ENCODE assay signal across 12 mouse cellular contexts in genomic region chr12:118569811-118570210, GRCm38 (mm10).
DNase-seq lines count a peak whose midpoint lies in the region; ATAC-seq and TF ChIP-seq lines count a peak whose summit lies in the region.
"Had no signal": no experiment of that assay in that cellular context is flagged by ENCODE, and none has a peak within 500 bp of the region (broad histone marks: within the 10 kb centered on the region; RNA-seq: fewer than 3 reads in every experiment).

No protein-coding gene starts in this region.

- intact Hi-C loops in heart, postnatal 14 days (cut with DNase I) = no loop called here

- no peaks in the 10 kb centered on the region for H3K9me3 ChIP-seq in liver, embryonic 12.5 days (replicated peaks)
- no peaks in the 10 kb centered on the region for H3K9me3 ChIP-seq in hindbrain, embryonic 11.5 days (ENCODE audit: control insufficient read depth, low read length)
- H3K9me3 ChIP-seq: hindbrain, embryonic 13.5 days had no signal

- ATAC-seq in liver, embryonic 12.5 days = no peak
- ATAC-seq in hindbrain, embryonic 11.5 days (ENCODE audit: low FRiP score) = no peak

- H3K79me2 ChIP-seq in liver, adult 2 months (ENCODE audit: control insufficient read depth, insufficient read depth, low read length) = no peaks in the 10 kb centered on the region

- no peak overlapping the region for H3K9ac ChIP-seq in liver, adult 2 months (ENCODE audit: low read depth, low read length)
- no peak overlapping the region for H3K9ac ChIP-seq in liver, embryonic 12.5 days
- no peak overlapping the region for H3K9ac ChIP-seq in hindbrain, embryonic 11.5 days (ENCODE audit: low read depth, low read length)
- H3K9ac ChIP-seq: hindbrain, embryonic 13.5 days had no signal

- H3K27ac ChIP-seq in liver, adult 2 months (replicated peaks; ENCODE audit: insufficient read depth, low read depth, low read length) = no peak overlapping the region
- H3K27ac ChIP-seq in liver, embryonic 12.5 days = no peak overlapping the region
- H3K27ac ChIP-seq in hindbrain, embryonic 11.5 days (ENCODE audit: low read depth, low read length) = no peak overlapping the region
- H3K27ac ChIP-seq: hindbrain, embryonic 13.5 days had no signal

- H3K4me2 ChIP-seq in liver, embryonic 12.5 days = no peak overlapping the region
- H3K4me2 ChIP-seq in hindbrain, embryonic 11.5 days (replicated peaks; ENCODE audit: low read depth, low read length) = no peak overlapping the region
- H3K4me2 ChIP-seq: hindbrain, embryonic 13.5 days had no signal

- TF ChIP-seq POLR2A in liver, adult 2 months (IDR thresholded peaks at IDR 0.05; ENCODE audit: extremely low read depth, insufficient read depth, low read length) = no peak

- H3K4me1 ChIP-seq in liver, adult 2 months (ENCODE audit: control insufficient read depth, insufficient read depth, low read length) = no peaks in the 10 kb centered on the region
- H3K4me1 ChIP-seq in liver, embryonic 12.5 days = no peaks in the 10 kb centered on the region
- no peaks in the 10 kb centered on the region for H3K4me1 ChIP-seq in hindbrain, embryonic 11.5 days (replicated peaks; ENCODE audit: control insufficient read depth, insufficient read depth, low read length)

- no peaks in the 10 kb centered on the region for H3K27me3 ChIP-seq in liver, adult 2 months (ENCODE audit: control insufficient read depth, insufficient read depth, low read length)
- no peaks in the 10 kb centered on the region for H3K27me3 ChIP-seq in liver, embryonic 12.5 days (replicated peaks)
- no peaks in the 10 kb centered on the region for H3K27me3 ChIP-seq in hindbrain, embryonic 11.5 days (ENCODE audit: control insufficient read depth, insufficient read depth, low read length)
- H3K27me3 ChIP-seq: CH12.LX had no signal

- peak; percentile 90 for DNase-seq in heart, adult 11 months
- DNase-seq in heart, postnatal 14 days = no peak
- peak; percentile 12 for DNase-seq in liver, adult 2 months (ENCODE audit: extremely low read depth, low read depth, low spot score)
- peak; percentile 5 to 18 for DNase-seq in lung, adult 18-20 months
- DNase-seq in yolk sac, embryonic 10.5 days (ENCODE audit: low spot score) = peak; percentile 53
- DNase-seq in hindbrain, embryonic 11.5 days (ENCODE audit: low spot score) = no peak
- DNase-seq in retina, postnatal 1 day = no peak
- DNase-seq: left cerebral cortex, postnatal 4 days; midbrain, embryonic 14.5 days had no signal

- H3K36me3 ChIP-seq in liver, adult 2 months (ENCODE audit: control insufficient read depth, insufficient read depth, low read length) = no peaks in the 10 kb centered on the region
- H3K36me3 ChIP-seq in liver, embryonic 12.5 days = no peaks in the 10 kb centered on the region
- no peaks in the 10 kb centered on the region for H3K36me3 ChIP-seq in hindbrain, embryonic 11.5 days (ENCODE audit: control insufficient read depth, insufficient read depth, low read length)
- H3K36me3 ChIP-seq: hindbrain, embryonic 13.5 days had no signal

- H3K4me3 ChIP-seq in liver, adult 2 months (ENCODE audit: insufficient read depth, low read depth, low read length) = no peak overlapping the region
- H3K4me3 ChIP-seq in liver, embryonic 12.5 days = no peak overlapping the region
- H3K4me3 ChIP-seq in hindbrain, embryonic 11.5 days (ENCODE audit: low read depth, low read length) = no peak overlapping the region
- H3K4me3 ChIP-seq: hindbrain, embryonic 13.5 days had no signal

- WGBS in liver, adult 2 months = 45% methylated on average over 2 of the region's 2 CpGs
- 8% methylated on average over 2 of the region's 2 CpGs for WGBS in liver, embryonic 12.5 days (ENCODE audit: insufficient replicate concordance)
- WGBS in hindbrain, embryonic 11.5 days = 79% methylated on average over 2 of the region's 2 CpGs

- no peak for TF ChIP-seq CTCF in liver, adult 2 months (IDR thresholded peaks at IDR 0.05; ENCODE audit: low read depth, low read length)

Comparison
In these comparisons a context has a peak if more than half of its experiments do, and no peak if none do; other contexts are left out.
1. DNase-seq: peak in heart, adult 11 months (single experiment), liver, adult 2 months (single experiment), lung, adult 18-20 months (2 of 2) and yolk sac, embryonic 10.5 days (single experiment); none in heart, postnatal 14 days (0 of 2), hindbrain, embryonic 11.5 days (single experiment) and retina, postnatal 1 day (single experiment).